Mouse (Mus musculus): ENCODE data around the gene Ano10. TPM values are rescaled to one million over a fixed set of nuclear protein-coding genes. Genes with fewer than 3 reads are reported as not detected.

The Ano10 gene
- polyA plus RNA-seq (2012; rRNA removed), result 6.5 and 7.7 TPM in 2 replicates

DNA sequence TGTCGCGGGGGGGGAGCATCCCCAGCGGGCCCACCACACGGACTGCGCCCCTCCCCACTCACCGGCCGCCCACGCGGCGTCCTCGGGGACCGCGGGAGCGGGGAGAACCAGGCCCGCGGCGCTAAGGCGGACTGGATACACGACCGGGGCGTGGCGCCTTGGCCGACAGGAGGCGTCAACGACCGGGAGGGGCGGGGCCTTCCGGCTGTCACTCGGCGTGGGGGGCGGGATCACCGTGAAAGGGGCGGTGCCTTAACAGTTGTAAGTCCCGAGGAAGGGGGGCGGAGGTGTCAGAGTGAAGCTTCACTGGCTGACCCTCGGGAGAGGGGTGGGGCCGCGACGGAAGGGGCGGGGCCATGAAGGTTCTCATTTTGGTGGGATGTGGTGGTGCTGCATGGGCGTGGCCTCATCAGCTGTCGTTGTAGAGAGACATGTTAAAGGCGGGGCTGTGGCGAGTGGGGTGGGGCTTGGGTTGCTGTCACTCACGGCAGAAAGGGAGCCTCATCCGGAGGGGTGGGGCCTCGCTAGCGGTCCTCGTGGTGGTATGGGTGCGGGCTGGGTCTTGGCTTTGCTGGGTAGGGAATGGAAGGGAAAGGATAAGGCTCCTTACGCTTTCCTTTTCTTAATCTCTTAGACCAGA is at the start of gene Ano10:
Ano10 (minus strand) TSS at position 182 of the 640 bp plus-strand sequence.

Other genes starting within 250 kb of the Ano10 start
- 10.7 and 12.8 TPM in 2 replicates for gene Snrk, start 177.2 kb downstream of the Ano10 start, polyA plus RNA-seq (2012; rRNA removed)
- 13.4 and 17.7 TPM in 2 replicates for gene Abhd5, start 57.2 kb upstream of the Ano10 start, polyA plus RNA-seq (2012; rRNA removed)